Mouse (Mus musculus) heart, adult 2 months (tissue): Measurements from ENCODE around the gene Lrrc58.

Source experiments
- CTCF ChIP-seq: fragments of 200-600 bp; IDR thresholded peaks from 2 replicates; pipeline ENCODE4 v1.8.1; 2022; ENCODE audit warnings: antibody characterized with exemption, mild to moderate bottlenecking, moderate library complexity
- POLR2A ChIP-seq: fragments of 200-500 bp; IDR thresholded peaks from 2 replicates; pipeline ENCODE4 v1.6.1; 2011; ENCODE audit warnings: mild to moderate bottlenecking, low read depth, low read length, control low read depth; ENCODE audit not compliant: insufficient read depth

DNA sequence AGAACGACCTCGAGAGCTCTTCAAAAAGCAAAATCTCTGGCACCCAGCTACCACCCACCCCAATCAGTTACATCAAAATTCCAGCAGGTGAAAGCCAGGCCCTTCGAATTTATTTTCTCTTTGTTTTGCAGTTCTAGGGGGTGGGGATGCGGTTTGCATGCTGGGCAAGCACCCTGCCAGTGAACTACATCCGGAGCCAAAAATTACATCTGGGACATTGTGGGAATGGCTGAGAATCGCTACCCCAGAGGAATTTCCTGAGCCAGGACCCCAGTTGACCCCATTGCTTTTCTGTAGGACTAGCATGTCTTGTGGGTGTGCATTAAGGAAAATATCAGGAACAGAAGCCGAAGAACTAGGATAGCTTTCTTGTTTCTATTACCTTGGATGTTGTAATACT lies 37.1 kb upstream of the Lrrc58 start:
- TF ChIP-seq POLR2A, result no peak
- TF ChIP-seq CTCF, result peak; percentile 21
